Mouse (Mus musculus): ENCODE measurements around the gene Atp8b4.

DNA sequence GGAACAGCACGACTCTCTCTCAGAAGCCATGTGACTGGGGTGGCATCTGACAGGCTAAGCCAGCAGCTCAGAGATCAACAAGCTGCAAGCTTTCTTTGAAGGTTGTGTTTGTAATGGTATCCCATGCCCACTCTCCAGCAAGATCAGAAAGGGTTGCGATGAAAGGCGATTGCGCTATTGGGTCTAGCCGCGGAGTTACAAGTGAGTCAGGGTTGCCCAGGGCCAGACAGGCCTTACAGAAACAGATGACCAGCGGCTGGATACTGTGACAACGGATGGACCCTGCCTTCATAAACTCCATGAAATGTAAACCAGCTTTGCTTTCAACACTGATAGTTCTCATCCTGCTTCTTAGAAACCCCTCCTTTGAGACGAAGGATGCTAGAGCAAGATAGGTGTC lies 66.2 kb downstream of the Atp8b4 start:
- TF ChIP-seq CTCF (IDR thresholded peaks at IDR 0.05; ENCODE audit: low read depth) (no peak), EP300 (IDR thresholded peaks at IDR 0.05; ENCODE audit: low read depth) (no peak)

Measured in liver, postnatal 0 days (tissue).